Mouse (Mus musculus) cerebellum, adult 2 months (tissue): Measurements from ENCODE around the gene Pigf.

Source experiments
- CTCF ChIP-seq: fragments of 200-500 bp; IDR thresholded peaks from 2 replicates; pipeline ENCODE4 v1.5.1; 2011; ENCODE audit warnings: low read depth, mild to moderate bottlenecking, control low read depth, low read length, moderate library complexity, borderline replicate concordance; ENCODE audit not compliant: insufficient read depth
- POLR2A ChIP-seq: fragments of 200-500 bp; IDR thresholded peaks from 2 replicates; pipeline ENCODE4 v1.6.1; 2011; ENCODE audit warnings: low read length, control low read depth, borderline replicate concordance; ENCODE audit not compliant: insufficient read depth

DNA sequence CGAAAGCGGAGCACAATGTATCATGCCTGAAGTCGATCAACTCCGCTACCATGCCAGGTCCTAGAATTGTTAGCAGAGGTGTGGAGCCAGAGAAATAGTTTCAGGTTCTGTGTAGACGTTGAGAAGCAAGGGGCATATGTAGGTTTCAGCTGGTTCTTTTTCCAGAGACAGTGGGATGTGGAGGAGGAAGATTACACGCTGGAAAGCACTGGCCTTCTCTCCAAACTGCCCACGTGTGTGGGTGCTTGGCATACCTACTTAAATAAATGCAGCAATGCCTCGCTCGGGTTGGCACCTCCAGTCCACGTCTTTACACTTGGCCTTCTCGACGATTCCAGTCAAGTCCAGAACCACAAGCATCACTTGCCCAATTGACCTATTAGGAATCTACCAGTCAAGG, 58.2 kb downstream of the Pigf start:
- TF ChIP-seq CTCF (no peak), POLR2A (no peak)
